Mouse (Mus musculus): Measurements from ENCODE around the gene Ncoa6.
A peak's percentile ranks its signal among the peaks of the same experiment; 100 is the strongest.

Gene Ncoa6

DNA sequence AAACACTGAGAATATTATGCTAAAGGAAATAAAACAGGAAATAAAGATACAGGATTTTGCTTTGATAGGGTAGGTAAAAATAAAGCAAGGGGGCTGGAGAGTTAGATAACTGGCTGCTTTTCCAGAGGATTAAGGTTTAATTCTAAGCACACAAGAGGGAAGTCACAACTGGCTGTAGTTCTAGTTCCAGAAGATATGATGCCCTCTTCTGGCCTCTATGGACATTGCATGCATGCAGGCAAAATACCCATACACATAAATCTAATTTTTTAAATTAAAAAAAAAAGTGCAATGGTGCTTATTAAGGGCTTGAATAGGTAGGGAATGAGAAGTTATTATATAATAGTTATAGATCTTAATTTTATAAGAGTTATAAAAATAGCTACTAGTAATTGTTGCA is 37.2 kb downstream of the Ncoa6 start:
- DNase-seq (ENCODE audit: low spot score) = no peak

DNA sequence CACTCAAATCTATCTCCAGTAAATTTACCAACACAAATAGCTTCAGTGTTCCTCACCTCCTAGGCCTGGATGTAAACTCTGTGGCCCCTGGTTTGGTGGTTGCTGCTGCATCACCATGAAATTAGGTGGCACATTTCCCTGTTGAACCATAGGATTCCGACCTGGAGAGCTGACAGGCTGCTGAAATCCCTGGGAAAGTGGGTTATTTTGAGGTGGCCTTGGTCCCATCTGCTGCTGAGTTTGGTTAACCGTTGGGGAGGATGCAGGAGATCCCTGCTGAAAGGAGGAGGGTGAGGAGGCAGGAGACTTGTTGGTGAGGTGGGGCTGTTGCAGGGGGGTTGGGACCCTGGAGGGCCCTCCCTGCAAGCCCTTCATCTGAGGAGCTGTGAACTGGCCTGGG is 52.8 kb downstream of the Ncoa6 start:
- no peak for DNase-seq (ENCODE audit: low spot score)

DNA sequence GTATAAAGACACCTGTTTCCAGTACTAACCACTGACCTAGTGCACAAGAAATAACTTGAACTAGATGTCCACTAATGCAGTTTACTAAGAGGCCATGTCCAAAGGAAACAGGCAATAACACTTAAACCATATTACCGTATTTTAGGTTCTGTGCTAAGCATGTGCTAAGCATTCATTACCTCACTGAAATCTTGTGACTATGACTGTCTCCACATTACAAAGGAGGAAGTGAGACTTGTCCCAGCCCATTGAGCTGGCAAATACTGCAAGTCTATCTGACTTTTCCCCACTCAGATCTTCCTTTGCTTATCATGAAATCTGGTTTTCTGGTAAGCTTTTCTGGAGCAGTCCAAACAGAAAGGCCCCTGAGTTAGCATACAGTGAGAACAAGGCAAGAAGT is 69.1 kb downstream of the Ncoa6 start:
- no peak for DNase-seq (ENCODE audit: low spot score)

DNA sequence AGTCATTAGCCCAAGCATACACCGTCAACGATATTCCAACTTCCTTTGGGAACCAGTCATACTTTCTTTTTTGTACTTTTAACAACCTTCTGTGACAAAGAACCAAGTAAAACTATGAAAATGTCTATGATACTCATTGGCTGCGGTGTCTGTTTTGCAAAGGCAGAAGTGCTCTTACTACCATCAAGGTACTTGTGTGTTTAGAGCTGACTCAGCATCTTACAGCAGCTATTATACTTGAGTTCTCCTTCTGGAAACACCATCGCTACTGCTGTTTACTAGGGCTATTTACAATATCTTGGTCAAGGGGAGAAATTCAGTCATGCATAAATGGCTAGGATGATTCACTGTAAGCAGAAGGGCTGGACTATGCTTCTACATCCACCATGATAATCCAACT is 71.8 kb downstream of the Ncoa6 start:
- DNase-seq (ENCODE audit: low spot score) = no peak

DNA sequence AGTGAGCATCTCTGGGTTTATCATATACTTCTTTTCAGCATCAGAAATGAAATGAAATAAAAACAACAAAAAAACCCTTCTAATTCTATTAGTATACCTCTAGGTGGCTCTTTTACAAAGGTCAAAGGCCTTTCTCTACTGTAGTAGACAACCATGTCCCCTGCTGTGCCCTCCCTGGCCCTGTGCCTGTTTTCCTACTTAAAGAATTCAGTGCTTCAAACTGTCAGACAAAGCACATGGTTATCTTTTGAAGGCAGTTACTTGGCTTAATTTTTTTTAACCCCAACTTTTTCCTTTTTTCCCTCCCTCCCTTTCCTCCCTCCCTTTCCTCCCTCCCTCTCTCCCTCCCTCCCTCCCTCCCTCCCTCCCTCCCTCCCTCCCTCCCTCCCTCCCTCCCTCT is 73.4 kb downstream of the Ncoa6 start:
- no peak for DNase-seq (ENCODE audit: low spot score)

DNA sequence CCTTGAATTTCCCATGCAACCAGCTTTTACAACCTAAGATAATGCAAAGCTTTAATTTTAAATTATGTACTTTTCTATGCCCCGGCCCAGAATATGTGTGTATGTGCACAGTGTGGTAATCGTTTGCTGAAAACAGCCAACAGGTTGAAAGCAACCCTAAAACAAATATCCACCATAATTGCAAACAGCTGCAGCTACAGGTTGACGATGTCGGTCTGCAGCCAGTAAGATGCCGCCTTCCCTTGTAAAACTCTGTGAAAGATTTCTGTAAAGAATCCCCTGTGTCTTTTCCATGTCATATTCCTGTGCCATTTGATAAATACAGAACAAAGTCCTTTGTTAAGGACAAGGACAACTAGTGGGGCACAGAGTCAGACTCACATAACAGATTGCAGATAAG is 79.1 kb downstream of the Ncoa6 start:
- no peak for DNase-seq (ENCODE audit: low spot score)

DNA sequence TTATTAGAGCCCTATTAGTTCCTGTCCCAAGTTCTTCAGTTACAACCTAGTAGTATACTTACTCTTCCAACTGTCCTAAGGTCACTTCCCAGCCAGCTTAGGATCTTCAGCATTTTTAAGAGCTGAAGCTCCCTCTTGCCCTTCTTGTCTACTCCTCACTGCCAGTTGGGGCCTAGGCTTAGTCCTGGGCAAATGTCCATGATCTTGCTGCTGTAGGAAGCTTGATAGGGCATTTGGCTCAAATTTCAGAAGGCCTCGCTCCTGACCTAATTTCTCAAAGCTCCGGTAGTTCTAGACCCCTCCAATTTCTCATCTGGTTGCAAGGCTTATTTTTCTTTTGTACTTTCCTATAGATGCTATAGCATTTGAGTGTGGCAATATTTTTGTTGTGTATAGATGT is 85.1 kb downstream of the Ncoa6 start:
- no peak for DNase-seq (ENCODE audit: low spot score)

DNA sequence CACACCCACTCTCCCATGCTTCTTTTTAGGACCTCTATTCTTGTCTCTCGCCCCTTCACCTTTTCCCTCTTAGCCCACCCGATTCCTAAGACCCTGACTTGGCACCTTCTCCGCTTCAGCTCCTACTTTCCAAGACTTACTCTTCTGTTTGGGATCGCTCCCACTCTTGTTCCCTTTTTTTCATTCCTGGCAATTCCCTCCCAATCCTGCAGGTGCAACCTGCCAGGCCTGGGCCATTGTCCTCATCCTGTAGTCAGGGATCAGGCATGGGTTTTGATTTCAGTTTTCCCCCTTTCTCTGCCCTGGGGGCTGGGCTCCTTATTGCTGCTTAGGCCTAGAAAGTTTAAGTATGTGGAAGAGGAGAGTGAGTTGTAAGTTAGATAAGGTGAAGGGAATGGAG is 86.6 kb downstream of the Ncoa6 start:
- no peak for DNase-seq (ENCODE audit: low spot score)

DNA sequence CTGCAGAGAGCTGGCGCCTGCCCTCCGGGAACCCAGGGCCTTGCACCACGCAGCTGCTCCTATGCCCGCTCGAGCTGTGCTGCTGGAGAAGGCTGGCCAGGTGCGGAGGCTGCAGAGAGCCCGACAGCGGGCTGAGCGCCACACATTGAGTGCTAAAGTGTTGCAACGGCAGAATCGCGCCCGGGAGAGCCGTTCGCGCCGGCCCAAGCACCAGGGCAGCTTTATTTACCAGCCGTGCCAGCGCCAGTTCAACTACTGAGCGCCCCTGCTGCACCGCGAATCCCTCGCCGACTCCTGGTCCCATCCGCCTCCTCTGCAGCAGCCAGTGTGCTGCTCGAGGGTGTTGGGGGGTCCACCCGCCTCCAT is 87.2 kb downstream of the Ncoa6 start:
- no peak for DNase-seq (ENCODE audit: low spot score)

DNA sequence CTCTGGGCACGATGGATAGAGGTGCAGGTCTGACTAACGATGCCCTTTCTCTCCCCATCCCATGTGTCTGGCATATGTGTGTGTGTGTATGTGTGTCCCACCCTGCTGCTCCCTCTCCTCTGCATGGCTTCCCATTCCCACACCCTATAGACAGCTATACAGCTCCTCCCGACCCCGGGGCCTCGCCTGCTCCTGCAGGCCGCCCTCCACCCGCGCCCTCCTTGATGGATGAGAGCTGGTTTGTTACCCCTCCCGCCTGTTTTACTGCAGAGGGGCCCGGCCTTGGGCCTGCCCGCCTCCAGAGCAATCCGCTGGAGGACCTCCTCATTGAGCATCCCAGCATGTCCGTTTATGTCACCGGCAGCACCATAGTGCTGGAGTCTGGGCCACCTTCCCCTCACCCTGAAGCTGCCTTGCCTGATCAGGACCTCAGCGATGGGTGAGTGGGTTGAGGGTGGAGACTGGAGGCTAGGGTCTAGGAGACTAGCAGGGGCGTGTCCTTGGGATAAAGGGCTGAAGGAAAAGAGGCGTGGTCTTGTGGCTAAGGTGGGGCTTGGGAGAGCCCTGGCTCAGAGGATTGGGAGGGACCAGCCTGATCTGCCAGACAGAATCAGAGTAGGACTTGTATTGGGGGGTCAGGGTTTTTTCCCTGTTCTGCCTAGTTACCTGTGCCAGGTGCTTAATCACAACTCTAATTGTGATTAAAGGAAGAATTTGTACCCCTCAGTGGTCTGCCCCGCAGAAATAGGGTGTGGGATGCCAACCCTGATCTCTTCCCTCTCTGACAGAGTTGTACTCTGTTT is 87.8 kb downstream of the Ncoa6 start:
- peak; percentile 10 for DNase-seq (ENCODE audit: low spot score)

DNA sequence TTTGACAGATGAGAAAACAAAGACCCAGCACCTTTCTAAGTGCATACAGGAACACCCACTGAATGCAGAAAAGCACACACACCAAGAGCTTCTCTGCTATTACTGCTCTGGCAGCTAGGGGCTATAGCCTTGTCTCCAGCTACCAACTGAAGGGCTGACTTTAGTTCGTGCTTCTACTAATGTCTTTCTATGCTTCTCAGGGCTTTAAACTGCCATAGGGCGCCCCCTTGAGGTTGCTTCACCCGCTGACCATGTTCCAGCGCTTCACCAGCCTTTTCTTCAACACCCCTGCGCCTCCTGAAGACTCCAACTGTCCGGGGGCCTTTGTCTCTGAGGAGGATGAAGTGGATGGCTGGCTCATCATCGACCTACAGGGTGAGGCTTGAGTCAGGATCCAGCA is 88.6 kb downstream of the Ncoa6 start:
- peak; percentile 68 for DNase-seq (ENCODE audit: low spot score)

DNA sequence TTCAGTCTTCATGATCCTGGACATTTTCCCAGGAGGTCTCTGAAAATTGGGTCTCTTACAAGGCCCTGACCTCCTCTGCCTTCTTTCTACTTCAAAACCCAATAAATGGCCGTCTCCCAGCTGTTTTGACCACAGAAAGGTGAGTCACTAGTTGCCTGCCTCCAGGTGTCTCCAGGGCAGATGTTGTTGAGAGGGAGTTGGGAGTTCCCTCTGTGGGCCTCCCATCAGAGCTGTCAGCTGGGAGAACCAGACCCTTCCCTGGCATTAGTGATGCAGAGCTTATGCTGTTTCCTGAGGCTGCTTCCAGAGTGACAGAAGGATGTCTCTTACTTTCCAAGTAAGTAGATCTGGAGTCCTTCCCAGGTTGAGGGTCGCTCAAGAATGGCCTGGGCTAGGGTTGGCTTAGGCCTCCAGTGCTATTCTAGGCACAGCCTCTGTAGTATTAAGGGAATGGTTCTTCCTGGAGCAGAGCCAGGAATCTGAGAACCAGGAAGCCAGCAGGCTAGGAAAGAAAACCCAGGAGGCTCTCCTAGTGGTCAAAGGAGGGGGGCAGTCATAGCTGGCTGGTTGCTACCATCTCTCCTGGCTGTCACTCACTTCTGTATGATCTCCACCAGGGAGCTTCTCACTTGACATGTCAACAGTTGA is 90.8 kb downstream of the Ncoa6 start:
- peak; percentile 11 for DNase-seq (ENCODE audit: low spot score)

DNA sequence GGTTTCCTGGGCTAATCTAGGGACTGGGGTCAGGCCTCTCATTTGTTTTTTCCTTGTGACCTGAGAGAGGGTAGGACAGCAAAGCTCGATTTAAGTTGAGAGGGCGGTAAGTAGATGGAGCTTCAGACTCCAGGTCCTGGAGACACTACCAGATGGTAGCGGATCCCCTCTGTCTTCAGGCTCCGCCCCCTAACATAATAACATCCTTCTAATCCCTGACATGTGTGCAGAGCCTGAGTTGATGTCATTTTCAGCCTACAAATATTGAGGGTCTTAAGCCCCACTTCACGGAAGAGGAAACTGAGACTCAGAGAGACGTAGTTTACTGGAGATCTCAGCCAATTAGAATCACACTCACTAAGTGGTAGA is 91.4 kb downstream of the Ncoa6 start:
- DNase-seq (ENCODE audit: low spot score) = no peak

DNA sequence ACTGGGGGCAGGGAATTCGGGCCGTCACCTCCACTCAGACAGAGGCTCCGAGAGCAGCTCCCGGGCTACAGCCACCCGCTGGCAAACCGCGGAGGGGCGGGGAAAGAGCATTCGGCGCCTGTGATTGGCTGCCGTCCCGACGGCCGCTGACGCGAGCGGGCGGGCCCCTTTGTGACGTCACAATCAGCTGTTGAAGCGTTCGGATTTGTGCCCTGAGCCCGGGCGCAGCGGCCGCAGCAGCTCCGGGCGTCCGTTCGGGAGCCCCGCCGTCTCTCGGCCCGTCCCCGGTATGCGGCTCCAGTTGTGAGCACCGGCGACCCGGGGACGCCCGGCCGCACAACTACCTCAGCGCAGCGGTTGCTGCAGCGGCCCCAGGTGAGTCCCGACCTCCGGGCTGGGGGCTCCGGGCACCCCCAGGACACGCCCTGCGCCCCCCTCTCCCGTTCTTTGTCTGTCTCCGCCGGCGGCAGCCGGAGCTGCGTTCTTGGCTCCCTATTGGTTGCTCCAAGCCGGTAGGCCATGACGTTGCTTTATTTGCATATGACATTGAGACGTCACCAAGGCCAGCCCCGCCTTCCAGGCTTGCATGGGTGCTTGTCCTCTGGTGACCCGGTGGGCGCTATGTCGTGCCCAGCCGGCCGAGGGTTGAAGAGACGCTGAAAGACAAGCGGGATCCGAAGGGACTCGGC is 91.9 kb downstream of the Ncoa6 start:
- peak; percentile 94 for DNase-seq (ENCODE audit: low spot score)

DNA sequence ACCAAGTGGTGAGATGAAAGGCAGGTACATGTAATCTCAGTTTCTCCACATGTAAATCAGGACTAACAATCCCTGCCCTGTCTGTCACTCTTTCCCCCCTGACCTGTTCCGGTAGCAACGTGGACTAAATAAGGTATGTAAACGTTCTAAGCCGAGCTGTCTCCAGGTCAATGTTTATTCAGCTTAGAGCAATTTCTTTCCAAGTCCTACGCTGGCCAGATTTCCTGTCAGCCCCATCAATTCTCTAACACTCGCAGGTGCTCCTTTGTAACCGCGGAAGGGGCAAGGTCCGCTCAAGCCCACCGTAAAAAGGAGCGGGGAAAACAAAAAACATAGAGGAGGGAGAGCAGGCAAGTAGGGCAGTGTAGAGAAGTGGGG is 92.6 kb downstream of the Ncoa6 start:
- no peak for DNase-seq (ENCODE audit: low spot score)

DNA sequence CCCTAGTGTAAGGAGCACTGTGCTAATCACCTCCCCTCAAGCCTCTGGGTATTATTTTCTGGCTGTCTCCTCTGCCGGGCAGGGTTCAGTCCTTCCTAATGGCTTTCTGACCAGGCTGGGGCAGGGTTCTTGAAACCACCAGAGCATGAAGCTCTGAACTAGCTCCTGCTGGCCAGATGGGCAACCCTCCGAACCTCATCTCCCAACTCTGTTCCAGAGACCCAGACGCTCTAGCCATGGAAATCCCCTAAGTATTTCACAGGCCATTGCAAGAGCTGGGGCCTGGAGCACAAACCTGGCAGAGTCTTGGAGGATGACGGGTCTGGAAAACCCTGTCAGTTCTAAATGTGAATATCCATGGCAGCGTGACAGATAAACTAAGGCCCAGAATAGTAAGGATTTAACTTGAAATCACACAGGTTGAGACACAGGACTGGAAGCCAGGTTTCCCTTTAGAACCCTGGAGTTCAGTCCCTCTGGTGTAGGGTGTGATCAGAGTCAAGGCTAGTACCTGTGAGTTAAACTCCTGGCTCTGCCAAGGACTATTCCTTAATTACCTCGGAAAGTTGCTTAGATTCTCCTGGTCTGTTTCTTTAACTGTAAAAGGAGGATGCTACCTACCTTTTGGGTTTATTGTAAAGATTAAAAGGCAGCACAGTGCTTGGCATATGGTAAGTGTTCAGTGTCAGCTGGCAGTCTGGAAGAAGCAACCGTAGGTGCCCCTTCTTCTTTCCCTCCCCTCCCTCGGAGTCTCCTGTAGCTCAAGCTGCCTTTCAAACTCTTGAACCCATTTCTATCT is 93.2 kb downstream of the Ncoa6 start, which contains the start of gene Trp53inp2:
Gene Trp53inp2 (plus strand): TSS at position 799 of the 799 bp plus-strand sequence.
- no peak for DNase-seq (ENCODE audit: low spot score)

DNA sequence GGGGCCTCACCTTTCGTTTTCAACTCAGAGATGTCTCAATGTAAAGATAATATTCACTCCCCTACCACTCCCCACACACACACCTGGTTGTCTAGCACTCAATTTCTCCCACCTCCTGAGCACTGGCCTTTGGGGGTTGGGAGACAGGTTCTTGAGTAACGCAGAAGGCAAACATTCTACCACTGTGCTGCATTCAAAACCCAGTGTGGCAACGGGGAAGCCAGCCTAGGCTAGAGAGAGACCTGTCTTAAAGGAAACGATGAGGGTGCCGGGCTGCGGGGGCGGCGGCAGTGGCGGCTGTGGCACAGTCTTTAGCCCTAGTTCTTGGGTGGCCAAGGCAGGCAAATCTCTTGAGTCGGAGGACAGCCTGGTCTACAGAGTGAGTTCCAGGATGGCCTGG is 97.5 kb downstream of the Ncoa6 start:
- no peak for DNase-seq (ENCODE audit: low spot score)

DNA sequence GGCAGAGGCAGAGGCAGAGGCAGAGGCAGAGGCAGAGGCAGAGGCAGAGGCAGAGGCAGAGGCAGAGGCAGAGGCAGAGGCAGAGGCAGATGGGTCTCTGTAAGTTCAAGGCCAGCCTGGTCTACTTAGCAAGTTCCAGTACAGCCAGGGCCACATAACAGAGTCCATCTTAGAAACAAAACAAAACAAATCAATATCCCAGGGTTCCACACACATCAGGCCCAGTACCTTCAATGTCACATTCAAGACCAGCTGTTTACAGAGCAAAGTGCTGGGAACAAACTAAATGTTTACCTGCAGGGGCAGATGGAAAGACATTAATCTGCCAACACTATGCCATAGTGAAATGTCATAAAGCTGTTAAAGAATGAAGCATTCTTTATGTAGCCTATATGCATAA is 99.2 kb downstream of the Ncoa6 start:
- DNase-seq (ENCODE audit: low spot score) = no peak

DNA sequence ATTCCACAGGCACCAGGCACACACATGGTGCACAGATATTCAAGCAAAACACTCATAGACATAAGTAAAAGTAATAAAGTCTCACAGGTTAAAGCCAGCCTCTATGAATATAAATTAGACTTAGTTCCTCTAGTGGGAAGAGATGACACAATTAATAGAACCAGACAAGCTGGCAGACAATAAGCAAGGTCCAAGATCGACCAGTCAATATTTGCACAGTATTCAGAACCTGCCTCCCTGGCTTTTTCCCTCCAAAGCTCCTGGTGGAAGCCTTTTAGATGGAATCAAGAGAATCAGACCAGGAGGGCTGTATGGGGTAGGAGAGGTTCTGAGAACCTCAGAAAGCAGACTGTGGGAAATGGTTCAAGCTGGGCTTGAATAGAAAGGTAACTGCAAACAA is 99.8 kb downstream of the Ncoa6 start:
- DNase-seq (ENCODE audit: low spot score) = no peak

DNA sequence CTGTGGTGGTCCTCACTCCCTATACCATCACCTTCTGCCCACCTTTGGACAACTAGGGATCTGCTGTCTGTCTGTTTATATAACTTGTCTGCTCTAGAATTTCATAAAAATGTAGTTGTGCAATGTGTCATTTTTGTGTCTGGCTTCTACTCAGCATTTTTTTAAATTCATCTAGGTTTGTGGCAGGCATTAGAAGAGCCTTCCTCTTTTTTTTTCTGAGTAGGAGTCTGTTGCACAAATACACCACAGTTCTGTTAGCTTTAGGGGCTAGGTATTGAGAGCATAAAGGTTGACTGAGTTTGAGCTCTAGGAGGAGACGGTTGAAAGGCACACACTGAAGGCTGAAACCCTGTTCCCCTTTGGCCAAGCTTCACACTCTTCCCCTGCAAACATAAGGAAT is 100.4 kb downstream of the Ncoa6 start:
- no peak for DNase-seq (ENCODE audit: low spot score)

DNA sequence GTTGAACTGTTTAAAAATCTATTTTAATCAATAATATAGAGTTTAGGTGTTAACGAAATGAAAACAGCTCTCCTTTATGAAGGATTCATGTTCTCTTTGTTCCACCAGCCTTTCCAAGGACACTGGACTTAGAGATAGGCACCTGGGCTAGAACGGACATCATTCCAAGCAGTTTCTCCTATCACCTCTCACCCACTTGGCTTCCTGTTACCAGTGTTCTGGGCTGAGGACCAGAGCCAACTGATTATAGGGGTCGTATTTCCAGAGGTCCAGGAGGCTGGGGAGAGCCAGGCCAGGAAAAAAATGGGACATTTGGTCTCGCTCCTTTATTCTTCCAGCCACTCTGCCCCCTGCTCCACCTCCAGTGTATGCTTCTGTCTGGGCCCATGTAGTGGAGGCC is 101.2 kb downstream of the Ncoa6 start:
- no peak for DNase-seq (ENCODE audit: low spot score)

DNA sequence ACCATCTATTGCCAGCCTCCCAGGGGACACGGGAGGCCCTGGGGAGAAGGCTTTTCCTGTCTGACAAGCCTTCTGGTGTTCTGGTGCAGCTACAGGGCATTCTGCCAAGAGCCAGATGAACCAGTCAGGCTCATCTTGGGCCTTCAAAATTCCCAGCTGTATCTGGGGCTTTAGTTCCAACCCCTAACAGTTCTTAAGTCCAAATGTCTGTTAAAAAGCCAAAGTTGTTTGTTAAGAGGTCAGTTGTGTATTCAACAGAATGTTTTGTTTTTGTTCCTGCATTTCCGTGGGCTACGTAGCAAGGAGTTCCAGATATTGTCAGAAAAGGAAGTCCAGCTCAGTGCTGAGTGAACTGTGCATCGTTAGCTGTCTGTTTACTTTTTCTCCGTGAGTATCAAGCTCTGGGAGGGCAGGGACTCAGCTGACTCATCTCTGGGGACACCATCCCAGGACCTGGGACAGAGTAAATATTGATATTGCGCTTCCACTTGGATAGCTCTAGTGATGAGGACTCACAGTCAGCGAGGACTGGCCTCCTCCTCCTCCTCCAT is 104.3 kb downstream of the Ncoa6 start:
- DNase-seq (ENCODE audit: low spot score) = peak; percentile 57

Data from ovary, adult 18-20 months (tissue).